Mouse (Mus musculus): ENCODE data around the gene Misp.

The Misp gene

GRCm38 (mm10) chr10:79820782-79821181 is at the start of gene Misp:
Gene Misp (plus strand): TSS chr10:79820989.
- no peak for DNase-seq

DNA sequence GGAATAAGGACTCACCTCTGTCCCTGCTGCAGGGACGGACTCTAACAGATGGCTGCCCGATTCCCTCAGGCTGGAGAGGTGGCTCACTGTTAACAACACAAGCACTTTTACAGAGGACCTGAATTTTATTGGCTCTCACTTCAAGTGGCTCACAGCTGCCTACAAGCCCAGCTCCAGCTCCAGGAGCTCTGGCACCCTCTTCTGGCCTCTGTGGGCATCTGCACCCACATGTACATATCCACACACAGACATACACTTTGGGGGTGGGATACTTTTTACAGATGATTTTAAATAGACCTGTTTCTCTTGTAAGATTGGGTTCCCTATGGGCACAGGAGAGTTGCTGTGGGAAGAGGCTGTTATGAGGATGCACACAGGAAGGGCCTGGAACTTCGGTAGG is 48.5 kb upstream of the Misp start:
- DNase-seq, result no peak

DNA sequence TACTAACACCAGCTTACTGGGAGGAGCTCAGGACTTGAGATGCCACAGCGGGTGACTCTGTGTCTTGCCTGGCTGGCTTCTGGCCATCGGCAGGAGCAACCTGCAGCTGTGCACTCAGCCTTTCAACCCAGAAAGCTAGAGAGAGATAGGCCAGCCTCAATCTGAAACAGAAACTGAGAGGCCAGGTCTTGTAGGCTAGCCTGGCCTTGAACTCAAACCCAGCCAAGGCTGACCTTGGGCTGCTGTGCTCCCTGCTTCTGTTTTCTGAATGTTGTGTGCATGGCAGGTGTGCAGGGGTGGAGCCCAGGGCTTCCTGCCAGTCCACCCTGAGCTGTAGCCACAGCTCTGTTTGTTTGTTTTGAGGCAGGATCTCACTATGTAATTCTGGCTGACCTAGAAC is 47.6 kb upstream of the Misp start:
- no peak for DNase-seq

DNA sequence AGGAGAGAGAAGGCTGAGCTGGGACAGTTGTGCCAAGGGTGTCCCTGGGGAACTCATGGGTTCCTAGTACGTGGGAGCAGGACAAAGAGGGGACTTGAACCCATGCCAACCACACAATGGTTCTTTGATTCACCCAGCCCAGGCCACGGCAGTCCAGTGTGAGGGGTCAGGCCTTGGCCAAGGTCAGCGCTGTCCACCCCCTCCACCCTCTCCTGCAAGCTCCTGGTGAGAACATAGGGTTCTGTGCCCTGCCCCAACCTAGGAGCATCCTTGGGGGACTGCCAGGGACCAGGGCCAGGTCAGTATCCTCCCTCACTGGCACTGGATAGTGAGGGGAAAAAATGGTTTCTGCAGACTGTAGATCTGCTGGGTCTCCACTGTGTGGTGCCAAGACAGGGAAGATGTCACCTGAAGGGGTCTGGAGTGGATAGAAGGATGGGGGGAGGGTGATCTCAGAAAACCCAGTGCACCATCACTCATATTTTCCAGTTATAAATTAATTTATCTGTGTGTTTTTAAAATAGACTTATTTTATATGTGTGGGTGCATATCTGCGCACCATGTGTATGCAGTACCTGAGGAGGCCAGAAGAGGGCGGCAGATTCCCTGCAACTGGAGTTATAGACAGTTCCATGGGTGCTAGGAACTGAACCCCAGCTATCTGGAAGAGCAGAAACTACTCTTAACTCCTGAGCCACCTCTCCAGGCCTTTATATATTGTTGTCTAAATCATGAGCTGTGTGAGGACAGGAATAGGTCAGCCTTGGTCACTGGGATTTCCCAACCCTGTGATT is 46.1 kb upstream of the Misp start:
- no peak for DNase-seq

DNA sequence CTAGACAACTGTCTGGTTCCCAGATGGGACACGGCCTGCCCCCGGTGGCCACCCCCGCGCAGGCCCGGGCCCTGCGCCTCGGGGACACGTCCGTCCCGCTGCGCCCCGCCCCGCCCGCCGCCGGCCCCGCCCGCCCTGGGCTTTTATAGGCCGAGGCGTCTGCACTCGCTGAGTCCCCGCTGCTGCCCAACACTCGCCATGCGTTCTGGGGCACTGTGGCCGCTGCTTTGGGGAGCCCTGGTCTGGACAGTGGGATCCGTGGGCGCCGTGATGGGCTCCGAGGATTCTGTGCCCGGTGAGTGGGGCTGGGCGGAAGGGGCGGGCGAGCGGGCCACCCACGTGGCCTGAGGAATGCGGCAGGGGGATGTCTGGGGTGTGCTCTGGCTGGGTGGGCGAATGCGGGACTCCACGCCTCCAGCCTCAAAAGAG is 43.7 kb upstream of the Misp start, which contains the start of gene Fstl3:
Gene Fstl3 (plus strand): TSS at position 170 of the 429 bp plus-strand sequence.
- DNase-seq, result no peak

- no peak for DNase-seq
Measured at GRCm38 (mm10) chr10:79778006-79778405, 42.8 kb upstream of the Misp start.

DNA sequence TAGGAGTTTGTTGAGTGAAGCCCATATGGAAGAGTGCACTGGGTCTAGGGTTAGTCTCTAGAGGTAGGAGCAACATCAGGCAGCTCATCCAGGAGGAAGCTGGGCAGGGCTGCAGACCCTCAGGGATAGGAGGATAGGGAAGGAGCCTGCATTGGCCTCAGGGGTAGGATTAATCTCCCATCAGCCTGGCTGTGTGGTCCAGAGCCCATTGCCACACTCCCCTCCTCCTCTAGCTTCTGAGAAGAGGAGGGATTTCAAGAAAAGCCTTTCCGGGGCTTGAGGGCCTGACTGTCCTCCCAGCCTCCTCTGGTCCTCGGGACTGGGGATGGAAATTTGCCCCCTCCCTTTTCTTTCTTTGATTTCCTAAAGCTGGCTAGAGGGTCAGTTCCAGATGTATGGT is 41.6 kb upstream of the Misp start:
- no peak for DNase-seq

DNA sequence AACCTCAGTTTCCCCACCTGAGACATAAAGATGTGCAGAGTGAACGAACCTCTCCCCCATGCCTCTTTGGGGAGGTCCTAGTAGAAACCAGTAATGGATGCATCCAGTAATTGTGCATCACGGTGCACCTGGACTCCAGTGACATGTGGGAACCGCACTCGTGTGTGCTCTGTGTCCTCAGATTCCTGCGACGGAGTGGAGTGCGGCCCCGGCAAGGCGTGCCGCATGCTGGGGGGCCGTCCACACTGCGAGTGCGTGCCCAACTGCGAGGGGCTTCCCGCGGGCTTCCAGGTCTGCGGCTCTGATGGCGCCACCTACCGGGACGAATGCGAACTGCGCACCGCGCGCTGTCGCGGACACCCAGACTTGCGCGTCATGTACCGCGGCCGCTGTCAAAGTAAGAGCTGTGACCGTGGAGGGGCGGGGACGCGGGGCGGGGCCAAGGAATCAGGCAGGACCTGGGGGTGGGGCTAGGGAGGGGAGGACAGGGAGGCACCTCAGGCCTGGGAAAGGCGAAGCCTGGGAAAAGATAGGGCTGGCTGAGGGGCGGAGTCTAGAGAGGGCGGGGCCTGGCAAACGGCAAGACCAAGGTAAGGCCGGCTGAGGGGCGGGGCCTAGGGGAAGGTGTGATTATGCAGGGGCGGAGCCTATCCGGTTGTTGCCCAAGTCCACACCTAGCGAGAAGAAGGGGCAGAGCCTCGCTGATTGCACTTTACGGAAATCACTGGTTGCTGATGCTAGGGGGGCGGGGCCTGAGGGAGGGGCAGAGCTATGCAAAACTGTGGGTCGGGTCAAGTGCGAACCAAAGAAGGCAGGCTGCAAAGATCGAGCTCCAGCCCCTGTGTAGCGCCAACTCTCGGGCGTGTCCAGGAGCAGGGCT is 40.8 kb upstream of the Misp start:
- peak; percentile 98 for DNase-seq

DNA sequence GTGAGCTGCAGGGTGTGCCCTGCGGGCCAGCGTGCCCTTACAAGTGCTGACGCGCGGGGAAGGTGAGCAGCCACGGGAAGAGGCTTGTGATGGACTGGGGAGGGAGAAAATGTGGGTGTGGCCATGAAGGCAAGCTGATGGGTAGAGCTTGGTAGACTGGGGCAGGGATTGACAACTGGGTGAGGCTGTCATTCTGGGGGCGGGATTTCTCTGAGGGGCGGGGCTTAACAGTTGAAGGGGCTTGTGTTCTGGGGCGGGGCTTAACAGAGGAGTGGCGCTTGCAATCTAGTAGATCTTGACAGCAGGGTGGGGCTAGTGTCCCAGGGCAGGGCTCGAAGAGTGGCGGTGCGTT is 40.1 kb upstream of the Misp start:
- no peak for DNase-seq

- no peak for DNase-seq
Measured at GRCm38 (mm10) chr10:79781139-79781538, 39.6 kb upstream of the Misp start.

- no peak for DNase-seq
Measured at GRCm38 (mm10) chr10:79781956-79782355, 38.8 kb upstream of the Misp start.

DNA sequence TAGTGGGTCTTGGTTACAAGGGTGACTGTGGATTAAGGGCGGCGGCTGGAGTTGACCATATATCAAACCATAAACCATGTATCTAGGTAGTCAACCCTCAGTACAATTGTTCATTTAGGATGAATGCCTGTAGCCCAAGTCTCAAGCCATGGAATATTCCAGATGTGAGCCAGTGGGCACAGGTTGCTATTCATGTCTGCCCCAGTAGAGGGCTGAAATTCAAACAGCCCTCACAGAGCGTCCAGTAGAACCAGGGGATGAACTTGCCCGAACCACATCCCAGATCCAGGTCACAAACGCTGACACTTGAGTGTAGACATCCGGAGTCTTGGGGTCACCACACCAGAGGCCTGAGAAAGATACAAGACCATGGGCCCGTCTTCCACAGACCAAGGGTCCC is 37.7 kb upstream of the Misp start:
- DNase-seq, result no peak

DNA sequence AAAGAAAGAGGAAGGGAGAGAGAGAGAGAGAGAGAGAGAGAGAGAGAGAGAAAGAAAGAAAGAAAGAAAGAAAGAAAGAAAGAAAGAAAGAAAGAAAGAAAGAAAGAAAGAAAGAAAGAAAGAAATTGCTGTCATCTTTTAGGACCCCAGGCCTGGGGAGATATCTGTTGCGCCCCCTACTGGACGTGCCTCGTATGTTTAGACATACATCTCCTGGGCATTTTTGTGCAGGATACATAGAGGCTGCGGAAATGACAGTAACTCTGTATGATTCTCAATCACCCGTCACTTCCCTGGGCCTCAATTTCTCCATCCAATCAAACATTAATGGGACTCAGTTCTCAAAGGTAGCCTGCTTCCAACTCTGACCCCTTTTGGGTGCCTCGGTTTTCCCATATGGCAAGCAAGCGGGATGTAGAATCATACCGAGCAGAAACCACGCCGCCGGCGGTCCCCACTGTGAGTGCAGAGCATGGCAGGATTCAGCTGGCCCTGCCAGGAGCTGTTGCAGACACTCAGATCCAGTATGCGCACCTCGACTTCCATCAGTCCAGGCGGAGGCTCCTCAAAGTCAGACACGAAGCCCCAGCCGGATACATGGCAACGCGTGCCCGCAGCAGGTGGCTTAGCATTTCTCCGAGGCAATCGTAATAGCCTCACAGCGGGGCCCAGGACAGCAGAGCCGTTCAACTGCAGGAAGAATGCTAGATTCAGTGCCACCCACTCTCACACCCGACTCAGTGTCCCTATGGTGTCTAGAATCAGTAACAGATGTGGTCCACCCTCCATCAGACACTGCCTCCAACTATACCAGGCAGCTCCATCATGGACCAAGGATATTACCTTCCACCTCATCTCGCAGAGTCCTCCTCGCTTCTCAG is 36.6 kb upstream of the Misp start:
- peak; percentile 12 for DNase-seq

- peak; percentile 75 for DNase-seq
Measured at GRCm38 (mm10) chr10:79788386-79789158, 32.2 kb upstream of the Misp start.

GRCm38 (mm10) chr10:79789581-79789980 is 31.2 kb upstream of the Misp start:
- no peak for DNase-seq

- no peak for DNase-seq
Measured at GRCm38 (mm10) chr10:79790861-79791260, 29.9 kb upstream of the Misp start, which contains the start of gene Prss57. Gene Prss57 (minus strand): TSS chr10:79790961.

DNA sequence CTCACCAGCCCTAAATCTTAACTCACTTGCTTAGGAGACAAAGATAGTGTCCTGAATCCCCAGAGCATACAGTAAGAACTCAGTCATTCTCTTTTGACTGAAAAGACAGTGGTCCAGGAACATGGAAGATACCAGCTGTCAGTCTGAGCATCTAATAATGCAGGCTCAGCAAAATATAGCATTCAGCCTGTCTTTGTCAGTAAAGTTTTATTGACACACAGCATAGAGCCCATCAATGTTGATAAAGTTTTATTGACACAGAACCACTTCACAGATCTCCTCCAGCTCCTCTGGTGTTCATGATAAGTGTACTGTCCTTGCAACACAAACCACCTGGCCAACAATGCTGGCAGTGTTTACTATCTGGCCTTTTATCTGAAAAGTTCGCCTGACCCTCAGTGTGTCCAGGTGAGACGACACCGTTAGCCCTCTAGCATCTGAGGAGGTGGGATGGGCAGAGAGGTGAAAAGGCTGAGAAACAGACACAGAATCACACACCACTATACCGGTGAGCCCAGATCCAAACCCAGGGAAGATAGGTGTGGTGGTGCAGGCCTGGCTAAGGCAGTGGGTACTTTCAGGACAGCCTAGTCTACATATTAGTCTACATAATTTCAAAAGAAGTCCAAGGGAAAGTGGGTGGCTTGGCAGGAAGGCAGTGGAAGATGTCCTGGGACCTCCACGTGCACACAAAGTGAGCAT is 28.3 kb upstream of the Misp start:
- DNase-seq, result no peak

- peak; percentile 84 for DNase-seq
Measured at GRCm38 (mm10) chr10:79793051-79793737, 27.6 kb upstream of the Misp start, which contains the start of gene Palm. Gene Palm (plus strand): TSS chr10:79793572.

DNA sequence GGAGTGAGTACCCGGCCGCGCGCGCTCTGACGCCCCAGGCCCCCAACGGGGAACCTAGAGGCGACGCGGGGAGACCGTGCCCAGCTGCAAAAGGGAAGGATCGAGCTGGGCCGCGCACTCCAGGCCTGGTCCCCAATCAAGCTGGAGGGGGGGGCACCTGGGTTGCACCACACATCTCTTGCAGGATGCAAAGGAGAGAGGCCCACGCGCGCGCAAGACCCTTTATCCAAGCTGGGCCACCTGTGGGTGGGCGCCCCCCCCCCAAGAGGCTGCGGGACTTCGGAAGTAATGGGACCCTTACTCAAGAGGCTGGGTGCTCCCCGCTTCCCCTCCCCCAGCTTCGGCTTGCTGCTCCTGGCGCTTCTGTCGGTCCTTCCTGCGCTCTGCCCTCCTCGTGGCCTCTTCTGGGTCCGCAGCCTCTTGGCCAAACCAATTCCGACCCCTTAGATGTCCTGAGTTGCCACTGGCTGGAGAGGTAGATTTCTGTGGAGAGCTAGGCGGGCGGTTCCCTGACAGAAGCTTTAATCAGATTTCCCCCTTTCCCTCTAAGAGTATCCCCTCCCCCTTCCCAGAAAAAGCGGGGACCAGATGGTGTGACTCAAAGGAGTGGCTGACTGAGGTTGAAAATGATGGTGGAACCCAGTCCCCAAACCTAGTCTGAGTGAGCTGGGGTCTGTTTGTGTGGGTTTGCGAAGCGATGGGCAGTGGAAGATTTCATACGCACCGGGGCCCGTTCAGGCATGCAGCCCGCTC is 26.9 kb upstream of the Misp start:
- no peak for DNase-seq

- no peak for DNase-seq
Measured at GRCm38 (mm10) chr10:79794491-79794931, 26.3 kb upstream of the Misp start.
